Mouse (Mus musculus) forebrain, postnatal 0 days (tissue): ENCODE measurements around the gene Olfr314. TPM values are rescaled to one million over a fixed set of nuclear protein-coding genes. Genes with fewer than 3 reads are reported as not detected.
A peak's percentile ranks its signal among the peaks of the same experiment; 100 is the strongest.
"Not testable (repeated sequence)": the region's sequence is repeated elsewhere in the genome, so short reads cannot be mapped to it uniquely, and the experiment has no call there.

Experiments
- ATAC-seq: fragments of 200-750 bp; cut with Nextera tagmentation; 2 replicates; pipeline ENCODE4 v1.8.0; 2017; ENCODE audit warnings: mild to moderate bottlenecking, moderate library complexity
- DNase-seq: peaks from one replicate; pipeline ENCODE4 v3.0.0-alpha.2; 2015
- H3K27ac ChIP-seq: fragments of 300-500 bp; sonication (generic); 2 replicates; pipeline ENCODE4 v1.5.1; 2014; ENCODE audit warnings: low read depth, mild to moderate bottlenecking, antibody characterized with exemption, low read length, moderate library complexity, mixed read lengths
- H3K27me3 ChIP-seq: fragments of 300-500 bp; sonication (generic); 2 replicates; pipeline ENCODE4 v1.6.1; 2014; ENCODE audit warnings: mild to moderate bottlenecking, low read length, mixed read lengths; ENCODE audit not compliant: insufficient read depth
- H3K36me3 ChIP-seq: fragments of 300-500 bp; sonication (generic); 2 replicates; pipeline ENCODE4 v1.6.1; 2014; ENCODE audit warnings: mild to moderate bottlenecking, moderate library complexity; ENCODE audit not compliant: insufficient read depth
- H3K4me1 ChIP-seq: fragments of 300-500 bp; sonication (generic); 2 replicates; pipeline ENCODE4 v1.6.1; 2014; ENCODE audit warnings: antibody characterized with exemption; ENCODE audit not compliant: insufficient read depth
- H3K4me2 ChIP-seq: fragments of 300-500 bp; sonication (generic); 2 replicates; pipeline ENCODE4 v1.6.1; 2014; ENCODE audit warnings: low read depth, mild to moderate bottlenecking, moderate library complexity
- H3K4me3 ChIP-seq: fragments of 300-500 bp; sonication (generic); 2 replicates; pipeline ENCODE4 v1.5.1; 2014; ENCODE audit warnings: low read depth, low read length, mixed read lengths
- H3K9ac ChIP-seq: fragments of 300-500 bp; sonication (generic); 2 replicates; pipeline ENCODE4 v1.6.1; 2014; ENCODE audit warnings: mild to moderate bottlenecking
- H3K9me3 ChIP-seq: fragments of 300-500 bp; sonication (generic); 2 replicates; pipeline ENCODE4 v1.6.1; 2016; ENCODE audit warnings: low read length
- CTCF ChIP-seq: sonication (generic); IDR thresholded peaks from 2 replicates; pipeline ENCODE4 v1.5.1; 2016; ENCODE audit warnings: antibody characterized with exemption, control low read depth, low read depth
- WGBS: fragments of 180-500 bp; shearing (Covaris S2); extraction: QIAGEN DNeasy Blood & Tissue Kit; methylation state at CpG from one replicate; pipeline ENCODE4 v1.1.7; 2014; 5-methylcytosine and 5-hydroxymethylcytosine counted together
- polyA plus RNA-seq: library from polyadenylated mRNA; unstranded; fragments of >200 nt; fragmentation: Nextera tagmentation; extraction: Ambion mirVana; gene quantifications from 2 replicates; pipeline ENCODE4 v1.2.1, GENCODE M21; 2015
- total RNA-seq: library from RNA; depleted of rRNA; stranded (reverse); fragments of >200 nt; gene quantifications from 2 replicates; pipeline ENCODE4 v1.2.3, GENCODE M21; 2014; rRNA removed

The Olfr314 gene
- total RNA-seq (not detected in 2 replicates), polyA plus RNA-seq (not detected in 2 replicates)

- H3K4me1 ChIP-seq: no peaks in the 10 kb centered on the region
- H3K4me3 ChIP-seq: no peak within 1 kb of the TSS
- no peak within 1 kb of the TSS for H3K4me2 ChIP-seq
- H3K9me3 ChIP-seq: no peaks in the 10 kb centered on the region
- no peaks in the 10 kb centered on the region for H3K27me3 ChIP-seq
- H3K9ac ChIP-seq: no peak within 1 kb of the TSS
- ATAC-seq (no peak), DNase-seq (no peak)
- H3K27ac ChIP-seq: no peak within 1 kb of the TSS
- TF ChIP-seq CTCF: no peak
- no peaks in the 10 kb centered on the region for H3K36me3 ChIP-seq
- 84% methylated on average over 6 of the region's 6 CpGs for WGBS
Observed at GRCm38 (mm10) chr11:58782480-58783089, at the start of gene Olfr314. TSS of gene Olfr314 (plus strand) at chr11:58782952.

DNA sequence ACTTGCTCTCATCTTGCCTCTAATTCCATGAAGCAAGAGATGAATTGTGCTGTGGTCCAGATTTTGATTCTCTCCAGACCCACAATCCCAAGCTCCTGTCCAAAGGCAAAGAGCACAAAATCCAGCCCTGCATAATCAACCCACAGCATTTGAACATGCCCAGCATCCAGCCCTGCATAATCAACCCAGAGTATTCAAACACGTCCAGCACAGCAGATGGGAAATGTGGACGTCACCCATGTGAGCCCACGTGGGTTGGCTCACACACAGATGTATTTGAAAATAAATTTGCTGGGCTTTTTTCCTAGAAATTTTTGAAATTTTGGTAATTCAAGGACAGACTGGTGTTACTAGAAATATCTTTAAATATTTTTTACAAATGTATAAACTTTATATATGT, 49.4 kb upstream of the Olfr314 start:
- Histone ChIP-seq H3K9ac (no peak overlapping the region), H3K36me3 (no peaks in the 10 kb centered on the region), H3K27me3 (no peaks in the 10 kb centered on the region), H3K27ac (no peak overlapping the region), H3K9me3 (no peaks in the 10 kb centered on the region), H3K4me3 (no peak overlapping the region), H3K4me1 (no peaks in the 10 kb centered on the region), H3K4me2 (no peak overlapping the region)
- TF ChIP-seq CTCF: no peak
- ATAC-seq (peak; percentile 91), DNase-seq (peak; percentile 78)
- 25% methylated on average over 3 of the region's 3 CpGs for WGBS

GRCm38 (mm10) chr11:58738792-58739262, 43.9 kb upstream of the Olfr314 start, which contains the start of gene Olfr317:
TSS of gene Olfr317 (minus strand) at chr11:58739212.
- H3K27ac ChIP-seq: no peak within 1 kb of the TSS
- H3K9ac ChIP-seq: no peak within 1 kb of the TSS
- no peaks in the 10 kb centered on the region for H3K27me3 ChIP-seq
- H3K4me1 ChIP-seq: no peaks in the 10 kb centered on the region
- H3K4me2 ChIP-seq: no peak within 1 kb of the TSS
- DNase-seq (no peak), ATAC-seq (no peak)
- no peaks in the 10 kb centered on the region for H3K9me3 ChIP-seq
- WGBS: 76% methylated on average over 4 of the region's 4 CpGs
- TF ChIP-seq CTCF: no peak
- no peaks in the 10 kb centered on the region for H3K36me3 ChIP-seq
- no peak within 1 kb of the TSS for H3K4me3 ChIP-seq

- ATAC-seq: not testable (repeated sequence)
Observed at GRCm38 (mm10) chr11:58751096-58751495, 31.7 kb upstream of the Olfr314 start.

DNA sequence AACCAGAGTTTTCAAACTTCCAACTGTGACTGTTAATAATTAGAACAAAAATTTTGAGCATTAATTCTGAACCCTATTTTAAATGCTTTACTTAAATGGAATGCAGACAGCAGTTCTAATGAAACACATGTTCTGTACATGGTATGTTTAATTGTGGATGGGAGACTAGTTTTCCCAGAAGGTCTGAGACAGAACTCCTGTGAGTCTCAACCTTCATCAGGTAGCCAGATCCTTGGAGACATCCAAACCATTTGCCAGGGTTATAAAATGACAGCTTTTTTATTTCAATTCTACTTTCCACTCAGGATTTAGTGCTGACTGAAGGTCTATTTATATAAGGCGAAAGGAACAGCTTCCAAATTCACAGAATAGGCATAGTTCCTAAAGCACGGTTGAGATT, 30.3 kb upstream of the Olfr314 start, which contains the start of gene Olfr316:
TSS of gene Olfr316 (plus strand) at position 301 of the 400 bp plus-strand sequence.
- Histone ChIP-seq H3K36me3 (no peaks in the 10 kb centered on the region), H3K9ac (no peak within 1 kb of the TSS), H3K9me3 (no peaks in the 10 kb centered on the region), H3K27ac (no peak within 1 kb of the TSS), H3K4me2 (no peak within 1 kb of the TSS), H3K27me3 (no peaks in the 10 kb centered on the region), H3K4me3 (no peak within 1 kb of the TSS), H3K4me1 (no peaks in the 10 kb centered on the region)
- ATAC-seq: no peak
- WGBS: 89% methylated on average over 2 of the region's 2 CpGs
- TF ChIP-seq CTCF: no peak
- no peak for DNase-seq

More at GRCm38 (mm10) chr11:58751096-58751495, 31.7 kb upstream of the Olfr314 start:
- not testable (repeated sequence) for H3K9ac ChIP-seq, H3K27me3 ChIP-seq, H3K9me3 ChIP-seq, H3K4me3 ChIP-seq, H3K4me1 ChIP-seq, DNase-seq, H3K4me2 ChIP-seq, H3K36me3 ChIP-seq, H3K27ac ChIP-seq
- WGBS: 85% methylated on average over 18 of the region's 18 CpGs

- Histone ChIP-seq H3K4me1 (no peaks in the 10 kb centered on the region), H3K27me3 (no peaks in the 10 kb centered on the region), H3K4me3 (no peak within 1 kb of the TSS), H3K9me3 (no peaks in the 10 kb centered on the region), H3K9ac (no peak within 1 kb of the TSS), H3K4me2 (no peak within 1 kb of the TSS), H3K36me3 (no peaks in the 10 kb centered on the region), H3K27ac (no peak within 1 kb of the TSS)
- TF ChIP-seq CTCF: no peak
- DNase-seq: no peak
- ATAC-seq: no peak
Observed at GRCm38 (mm10) chr11:58772888-58773287, 9.9 kb upstream of the Olfr314 start, which contains the start of gene Olfr315. TSS of gene Olfr315 (plus strand) at chr11:58773188.

GRCm38 (mm10) chr11:58784182-58784581, 1.4 kb downstream of the Olfr314 start:
- H3K4me1 ChIP-seq: no peaks in the 10 kb centered on the region
- H3K27ac ChIP-seq: no peak overlapping the region
- TF ChIP-seq CTCF: no peak
- H3K9me3 ChIP-seq: no peaks in the 10 kb centered on the region
- H3K27me3 ChIP-seq: no peaks in the 10 kb centered on the region
- no peaks in the 10 kb centered on the region for H3K36me3 ChIP-seq
- WGBS: 80% methylated on average over 2 of the region's 2 CpGs
- no peak overlapping the region for H3K9ac ChIP-seq
- ATAC-seq: no peak
- no peak for DNase-seq
- H3K4me3 ChIP-seq: no peak overlapping the region
- H3K4me2 ChIP-seq: no peak overlapping the region
